Mouse (Mus musculus): ENCODE measurements around the gene Gpr141.

The Gpr141 gene

GRCm38 (mm10) chr13:19717201-19717600, 106.9 kb downstream of the Gpr141 start:
- no peak for DNase-seq

GRCm38 (mm10) chr13:19703806-19704205, 120.3 kb downstream of the Gpr141 start:
- DNase-seq = no peak

- peak; percentile 78 for DNase-seq
Measured at GRCm38 (mm10) chr13:19701443-19702078, 122.5 kb downstream of the Gpr141 start.

GRCm38 (mm10) chr13:19700733-19701442, 123.2 kb downstream of the Gpr141 start:
- peak; percentile 4 for DNase-seq
